Mouse (Mus musculus) retina, embryonic 14.5 days (tissue): ENCODE results near the gene Irf2.

Experiments used
- DNase-seq: peaks from one replicate; pipeline ENCODE4 v3.0.0-alpha.2; 2015; ENCODE audit warnings: low spot score

Irf2 gene

GRCm38 (mm10) chr8:46844371-46844973 is 104.9 kb downstream of the Irf2 start:
- no peak for DNase-seq

DNA sequence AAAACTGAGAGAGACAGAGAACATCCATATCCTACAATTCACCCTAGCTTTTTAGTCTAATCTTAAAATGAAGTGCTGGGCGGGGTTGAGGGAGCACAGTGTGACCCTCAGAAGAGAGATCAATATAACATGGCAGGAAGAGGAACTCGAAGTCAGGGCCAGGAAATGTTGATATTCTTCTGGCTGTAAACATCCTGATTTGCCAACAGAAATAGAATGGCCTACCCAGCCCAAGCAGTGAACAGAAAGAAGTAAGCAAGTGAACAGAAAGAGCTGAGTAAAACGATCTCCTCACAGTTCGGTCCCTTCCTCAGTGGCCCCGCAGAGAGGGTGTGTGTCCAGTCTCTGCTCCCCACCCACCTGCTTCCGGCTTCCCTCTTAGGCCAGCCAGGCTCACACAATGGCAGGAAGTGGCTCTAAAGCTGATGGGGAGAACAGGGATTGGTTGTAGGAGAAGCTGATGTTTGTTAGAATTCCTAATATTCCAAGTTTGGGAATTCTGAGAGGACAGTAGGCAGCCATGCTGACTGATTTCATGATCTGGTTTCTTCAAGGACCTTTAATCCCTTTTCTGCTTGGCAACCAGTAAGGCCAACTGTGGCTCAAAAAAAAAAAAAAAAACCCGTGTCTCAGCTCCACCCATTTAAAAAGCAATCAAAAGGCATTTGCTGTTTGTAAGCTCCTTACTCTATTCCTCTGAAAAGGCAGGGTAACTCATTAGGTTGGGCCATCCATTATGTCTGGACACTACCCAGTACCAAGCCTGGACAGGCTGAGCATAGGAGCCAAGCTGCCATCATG is 105.6 kb downstream of the Irf2 start:
- no peak for DNase-seq

DNA sequence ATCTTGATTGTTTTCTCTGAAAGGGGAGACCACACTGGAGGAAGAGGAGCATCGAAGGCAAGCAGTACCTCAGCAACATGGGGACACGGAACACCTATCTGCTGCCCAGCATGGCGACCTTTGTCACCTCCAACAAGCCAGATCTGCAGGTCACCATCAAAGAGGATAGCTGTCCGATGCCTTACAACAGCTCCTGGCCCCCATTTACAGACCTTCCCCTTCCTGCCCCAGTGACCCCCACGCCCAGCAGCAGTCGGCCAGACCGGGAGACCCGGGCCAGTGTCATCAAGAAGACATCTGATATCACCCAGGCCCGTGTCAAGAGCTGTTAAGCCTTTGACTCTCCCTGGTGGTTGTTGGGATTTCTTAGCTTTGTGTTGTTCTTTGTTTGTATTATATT is 106.4 kb downstream of the Irf2 start:
- DNase-seq, result no peak

DNA sequence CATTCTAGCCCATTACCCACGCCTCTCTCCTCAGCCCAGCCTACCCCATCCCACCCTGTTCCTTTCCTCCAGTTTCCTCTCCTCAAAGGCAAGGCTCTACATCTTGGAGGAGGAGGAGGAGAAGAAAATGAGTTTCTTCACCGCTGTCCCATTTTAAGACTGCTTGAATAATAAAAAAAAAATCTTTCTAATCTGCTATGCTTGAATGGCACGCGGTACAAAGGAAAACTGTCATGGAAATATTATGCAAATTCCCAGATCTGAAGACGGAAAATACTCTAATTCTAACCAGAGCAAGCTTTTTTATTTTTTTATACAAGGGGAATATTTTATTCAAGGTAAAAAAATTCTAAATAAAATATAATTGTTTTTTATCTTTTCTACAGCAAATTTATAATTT is 107.4 kb downstream of the Irf2 start:
- DNase-seq, result no peak

GRCm38 (mm10) chr8:46848011-46848641 is 108.6 kb downstream of the Irf2 start:
- no peak for DNase-seq

DNA sequence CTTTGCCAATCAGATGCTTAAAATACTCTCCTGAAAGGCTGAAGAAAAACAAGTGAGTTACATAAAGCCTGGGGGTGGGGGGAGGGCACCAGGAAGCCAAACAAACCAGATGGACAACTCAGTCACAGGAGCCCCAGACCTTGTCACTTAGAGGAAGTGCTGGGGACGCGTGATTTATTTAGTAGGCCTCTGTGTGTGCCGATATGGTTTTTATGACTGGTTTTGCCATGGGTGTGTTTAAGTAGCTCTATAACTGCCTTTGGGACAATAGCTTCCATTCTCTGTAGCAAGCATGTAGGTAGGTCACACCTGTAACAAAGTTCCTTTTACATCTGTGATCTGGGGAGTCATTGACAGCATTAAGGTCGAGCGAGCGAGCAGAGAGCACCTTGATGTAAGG is 109.4 kb downstream of the Irf2 start:
- DNase-seq, result no peak

DNA sequence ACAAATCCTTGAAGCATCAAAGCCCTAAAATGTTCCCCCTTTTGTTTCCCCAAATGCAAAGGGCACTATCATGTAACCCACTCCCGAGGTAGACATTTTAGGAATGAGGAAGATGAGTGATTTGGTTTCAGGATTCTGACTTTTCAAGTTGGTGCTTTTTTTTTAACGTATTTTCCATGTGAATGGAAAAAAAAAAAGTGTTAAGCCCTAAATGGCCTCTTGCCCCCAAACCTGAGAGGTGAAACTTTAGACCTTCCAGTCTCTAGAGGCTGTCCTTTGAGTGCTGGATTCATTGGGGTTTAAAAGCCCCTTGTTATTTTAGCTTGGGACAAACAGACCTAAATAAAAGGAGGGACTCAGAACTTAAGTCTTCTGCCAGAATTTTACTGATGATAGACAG is 109.9 kb downstream of the Irf2 start:
- no peak for DNase-seq

GRCm38 (mm10) chr8:46850258-46850897 is 110.8 kb downstream of the Irf2 start:
- no peak for DNase-seq

DNA sequence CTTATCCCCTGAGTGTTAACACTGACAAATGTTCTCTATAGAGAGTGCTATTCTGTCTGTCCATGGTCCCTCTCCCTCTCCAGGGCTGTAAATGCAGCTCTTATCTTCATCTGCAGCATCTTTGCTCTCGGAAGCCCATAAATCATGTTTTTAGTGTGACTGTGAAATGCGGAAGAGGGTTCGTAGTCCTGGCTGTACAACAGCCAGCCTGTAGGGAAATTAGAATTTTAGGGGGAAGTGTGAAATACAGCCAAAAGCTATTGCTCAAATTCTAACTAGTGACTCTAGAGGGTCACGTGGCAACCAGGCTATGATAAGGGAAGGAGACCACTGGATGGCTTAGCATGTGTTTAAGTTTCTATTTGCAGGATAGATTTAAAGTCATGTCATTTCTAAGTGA is 112.0 kb downstream of the Irf2 start:
- no peak for DNase-seq

GRCm38 (mm10) chr8:46852377-46852776 is 112.8 kb downstream of the Irf2 start:
- DNase-seq, result no peak

- no peak for DNase-seq
These were observed 119.8 kb downstream of the Irf2 start for GRCm38 (mm10) chr8:46859164-46859846.

- no peak for DNase-seq
These were observed 120.3 kb downstream of the Irf2 start for GRCm38 (mm10) chr8:46859847-46860167.

DNA sequence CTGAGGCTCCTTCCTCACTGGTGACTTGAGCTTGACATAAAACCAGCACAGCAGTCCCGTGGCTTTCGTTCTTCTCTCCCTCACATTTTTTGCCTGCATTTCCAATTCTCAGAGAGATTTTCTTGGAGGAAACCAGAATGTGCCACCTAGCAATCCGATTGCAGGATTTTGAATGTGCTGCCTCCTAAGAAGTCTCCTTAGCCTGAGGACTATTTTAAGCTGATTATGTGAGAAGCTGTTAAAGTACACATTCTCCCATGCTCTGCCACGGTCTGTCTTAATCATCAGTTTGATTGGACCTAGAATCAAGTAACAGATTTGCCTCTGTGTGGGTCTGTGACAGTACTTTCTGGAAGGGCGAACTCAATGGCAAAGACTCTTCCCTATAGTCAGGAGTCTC is 123.0 kb downstream of the Irf2 start:
- DNase-seq, result no peak

DNA sequence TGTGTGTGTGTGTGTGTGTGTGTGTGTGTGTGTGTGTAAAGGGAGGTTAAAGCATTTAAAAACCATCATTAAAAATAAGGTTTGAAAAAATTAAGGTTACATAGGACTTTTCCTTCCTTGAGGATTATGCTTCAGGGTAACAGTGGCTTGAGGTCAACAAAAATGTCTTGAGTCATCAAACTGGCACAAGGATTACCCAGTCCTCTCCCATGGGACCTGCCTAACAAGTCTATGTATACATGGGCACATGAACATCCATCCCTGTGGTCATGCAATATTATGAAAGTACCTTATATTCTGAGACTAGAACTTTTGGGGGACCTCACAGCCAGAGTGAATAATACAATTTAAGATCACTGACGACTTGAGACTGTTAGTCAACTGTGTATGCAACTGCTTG is 125.9 kb downstream of the Irf2 start:
- DNase-seq, result no peak

GRCm38 (mm10) chr8:46867440-46867839 is 127.9 kb downstream of the Irf2 start:
- no peak for DNase-seq

- no peak for DNase-seq
These were observed 129.0 kb downstream of the Irf2 start for GRCm38 (mm10) chr8:46868346-46869065.

DNA sequence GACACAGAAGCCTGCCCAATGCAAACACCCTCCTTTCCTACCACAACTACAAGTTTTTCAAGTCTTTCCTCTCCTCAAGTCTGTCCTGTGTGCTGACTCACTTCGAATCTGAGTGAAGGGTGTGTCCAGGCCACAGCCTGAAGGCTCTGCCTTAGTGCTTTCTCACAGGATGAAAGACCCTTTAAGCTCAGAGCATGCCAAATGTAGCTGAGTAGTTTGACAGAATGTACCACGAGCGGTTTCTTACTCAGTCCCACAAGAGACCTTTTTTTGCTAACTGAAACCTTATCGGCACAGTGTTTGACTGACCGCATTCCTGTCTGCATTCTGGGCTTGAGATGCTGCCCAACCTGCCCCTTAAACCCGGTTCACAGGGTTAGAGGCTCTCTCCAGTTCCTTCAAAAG is 130.0 kb downstream of the Irf2 start:
- no peak for DNase-seq

GRCm38 (mm10) chr8:46871086-46871485 is 131.6 kb downstream of the Irf2 start:
- no peak for DNase-seq

DNA sequence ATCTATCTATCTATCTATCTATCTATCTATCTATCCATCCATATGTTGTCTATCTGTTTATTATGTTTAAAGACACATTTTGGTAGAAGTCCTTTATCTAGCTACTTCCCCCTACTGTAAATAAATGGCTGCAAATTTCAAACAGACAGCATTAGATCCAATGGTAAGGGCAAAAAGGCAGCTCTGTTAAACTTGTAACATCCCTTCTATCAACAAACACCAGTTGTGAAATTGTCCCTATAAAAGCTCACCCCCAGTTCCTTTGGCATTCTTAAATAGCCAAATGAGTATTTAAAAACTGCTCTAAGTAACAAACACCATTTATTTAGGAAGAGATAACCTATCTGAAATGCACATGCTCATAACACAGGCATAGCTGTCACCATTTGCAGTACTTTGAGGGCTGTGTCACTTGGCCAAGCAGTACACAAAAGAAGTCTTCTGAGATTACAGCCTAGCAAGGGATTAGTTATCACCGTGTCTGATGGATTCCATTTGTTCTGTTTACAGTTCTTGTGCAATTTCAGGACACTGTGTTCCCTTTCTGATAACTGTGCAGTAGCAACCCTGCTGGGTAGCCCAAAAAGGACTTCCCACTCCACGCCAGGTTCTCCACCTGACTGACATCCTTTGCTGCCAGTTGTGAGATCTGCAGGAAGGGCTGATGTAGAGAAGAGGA is 136.2 kb downstream of the Irf2 start:
- DNase-seq, result no peak

- DNase-seq, result no peak
These were observed 141.8 kb downstream of the Irf2 start for GRCm38 (mm10) chr8:46881348-46881747.

- DNase-seq, result no peak
These were observed 142.4 kb downstream of the Irf2 start for GRCm38 (mm10) chr8:46881755-46882419.
